Mouse (Mus musculus) olfactory bulb, adult 2 months (tissue): Measurements from ENCODE around the gene Paxx. TPM values are rescaled to one million over a fixed set of nuclear protein-coding genes. Genes with fewer than 3 reads are reported as not detected.
"Not testable (repeated sequence)": the region's sequence is repeated elsewhere in the genome, so short reads cannot be mapped to it uniquely, and the experiment has no call there.

Experiments used
- H3K27ac ChIP-seq: fragments of 200-500 bp; 2 replicates; pipeline ENCODE4 v1.5.1; 2012; ENCODE audit warnings: low read depth, low read length; ENCODE audit not compliant: insufficient read depth
- H3K4me1 ChIP-seq: fragments of 200-500 bp; 2 replicates; pipeline ENCODE4 v1.6.1; 2012; ENCODE audit warnings: low read length; ENCODE audit not compliant: control insufficient read depth, insufficient read depth
- H3K4me3 ChIP-seq: fragments of 200-500 bp; 2 replicates; pipeline ENCODE4 v1.5.1; 2012; ENCODE audit warnings: mild to moderate bottlenecking, low read depth, low read length, moderate library complexity; ENCODE audit not compliant: insufficient read depth
- CTCF ChIP-seq: fragments of 200-500 bp; IDR thresholded peaks from 2 replicates; pipeline ENCODE4 v1.5.1; 2012; ENCODE audit warnings: low read depth, mild to moderate bottlenecking, low read length, moderate library complexity; ENCODE audit not compliant: insufficient read depth
- POLR2A ChIP-seq: fragments of 200-500 bp; IDR thresholded peaks from 2 replicates; pipeline ENCODE4 v1.6.1; 2012; ENCODE audit warnings: mild to moderate bottlenecking, low read depth, low read length, moderate library complexity; ENCODE audit not compliant: insufficient read depth
- WGBS: fragments of 180-500 bp; shearing (Covaris S2); methylation state at CpG from one replicate; pipeline ENCODE4 v1.1.7; 2018; 5-methylcytosine and 5-hydroxymethylcytosine counted together
- polyA plus RNA-seq: library from polyadenylated mRNA; stranded (reverse); fragments of >200 nt; gene quantifications from 2 replicates; pipeline ENCODE4 v1.2.4, GENCODE M21; 2012; ENCODE audit warnings: low replicate concordance; ENCODE audit not compliant: missing spikeins, insufficient read depth, insufficient read length

Paxx gene
- polyA plus RNA-seq, 1 experiment: not detected

DNA sequence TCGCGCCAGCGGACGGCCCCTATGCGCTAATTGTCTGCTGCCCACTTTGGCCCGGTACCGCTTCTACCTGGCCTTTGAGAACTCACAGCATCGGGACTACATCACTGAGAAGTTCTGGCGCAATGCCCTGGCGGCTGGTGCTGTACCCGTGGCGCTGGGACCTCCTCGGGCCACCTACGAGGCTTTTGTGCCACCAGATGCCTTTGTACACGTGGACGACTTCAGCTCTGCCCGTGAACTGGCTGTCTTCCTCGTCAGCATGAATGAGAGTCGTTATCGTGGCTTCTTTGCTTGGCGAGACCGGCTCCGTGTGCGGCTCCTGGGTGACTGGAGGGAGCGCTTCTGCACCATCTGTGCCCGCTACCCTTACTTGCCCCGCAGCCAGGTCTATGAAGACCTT, 35.4 kb downstream of the Paxx start:
- no peak overlapping the region for H3K27ac ChIP-seq
- TF ChIP-seq POLR2A (no peak), CTCF (no peak)
- H3K4me1 ChIP-seq: peaks cover 20% of the 10 kb centered on the region
- 57% methylated on average over 27 of the region's 27 CpGs for WGBS
- H3K4me3 ChIP-seq: no peak overlapping the region

DNA sequence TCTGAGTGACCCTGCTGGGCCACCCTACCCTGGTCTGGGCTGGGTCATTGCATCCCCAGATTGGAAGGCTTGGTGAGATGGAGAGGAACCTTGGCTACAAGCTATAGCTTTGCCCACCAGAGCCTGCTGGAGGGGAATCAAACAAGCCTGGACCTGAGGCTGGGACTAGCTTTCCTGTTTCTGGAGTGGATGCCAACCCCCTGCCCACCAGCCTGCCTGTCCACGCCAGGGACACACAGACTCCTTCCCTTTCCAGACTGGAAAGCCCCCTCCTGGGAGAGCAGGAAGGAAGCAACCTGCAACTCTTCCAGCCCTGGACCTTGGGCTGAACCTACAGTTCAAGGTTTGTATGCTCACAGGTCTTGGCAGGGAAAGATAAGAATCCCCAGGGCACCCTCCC, 37.3 kb downstream of the Paxx start:
- Histone ChIP-seq H3K4me3 (no peak overlapping the region), H3K4me1 (peaks cover 5% of the 10 kb centered on the region), H3K27ac (no peak overlapping the region)
- WGBS: 83% methylated on average over 1 of the region's 1 CpGs
- TF ChIP-seq POLR2A: no peak
- no peak for TF ChIP-seq CTCF

DNA sequence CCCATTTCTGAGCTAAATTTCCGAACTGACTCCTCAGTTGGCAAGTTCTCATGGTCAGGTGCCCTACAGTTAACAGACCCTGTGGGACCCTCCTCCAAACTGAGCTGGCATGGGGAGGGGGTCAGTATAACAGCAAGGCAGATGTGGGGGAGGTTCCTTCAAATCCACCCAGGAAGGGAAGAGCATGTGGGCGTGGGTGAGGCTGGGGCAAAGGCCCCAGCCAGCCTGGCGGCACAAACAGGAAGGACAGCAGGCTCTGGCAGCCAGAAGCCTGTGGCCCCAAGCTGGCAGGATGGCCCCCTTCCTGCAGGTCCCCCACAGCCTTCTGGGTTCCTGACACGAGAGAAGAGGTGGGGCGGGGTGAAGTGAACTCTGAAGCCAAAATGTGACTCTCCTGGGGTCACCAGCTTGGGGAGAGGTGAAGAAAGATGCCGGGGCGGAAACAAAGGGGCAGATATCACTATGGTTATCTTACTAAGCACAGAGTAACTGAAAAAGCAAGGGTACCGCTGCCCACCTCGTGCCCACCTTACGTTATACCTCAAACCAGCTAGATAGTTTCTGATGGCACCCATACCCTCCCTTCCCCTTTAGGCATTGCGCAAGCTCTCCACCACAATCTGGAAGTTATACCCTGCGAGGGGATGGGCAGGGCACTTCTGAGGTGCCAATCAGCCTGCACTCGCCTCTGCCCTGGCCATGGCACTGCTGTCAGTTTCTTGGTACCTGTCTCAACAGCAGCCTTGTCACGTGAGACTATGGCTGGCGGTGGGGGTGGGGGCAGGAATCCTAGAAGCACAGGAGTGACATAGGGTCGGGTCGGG, 38.1 kb downstream of the Paxx start, which contains the start of gene Fut7:
Fut7 (plus strand) TSS at position 681 of the 824 bp plus-strand sequence.
- Histone ChIP-seq H3K4me3 (no peak within 1 kb of the TSS), H3K4me1 (peaks cover 5% of the 10 kb centered on the region), H3K27ac (no peak within 1 kb of the TSS)
- TF ChIP-seq POLR2A (no peak), CTCF (no peak)
- WGBS: 77% methylated on average over 17 of the region's 17 CpGs

DNA sequence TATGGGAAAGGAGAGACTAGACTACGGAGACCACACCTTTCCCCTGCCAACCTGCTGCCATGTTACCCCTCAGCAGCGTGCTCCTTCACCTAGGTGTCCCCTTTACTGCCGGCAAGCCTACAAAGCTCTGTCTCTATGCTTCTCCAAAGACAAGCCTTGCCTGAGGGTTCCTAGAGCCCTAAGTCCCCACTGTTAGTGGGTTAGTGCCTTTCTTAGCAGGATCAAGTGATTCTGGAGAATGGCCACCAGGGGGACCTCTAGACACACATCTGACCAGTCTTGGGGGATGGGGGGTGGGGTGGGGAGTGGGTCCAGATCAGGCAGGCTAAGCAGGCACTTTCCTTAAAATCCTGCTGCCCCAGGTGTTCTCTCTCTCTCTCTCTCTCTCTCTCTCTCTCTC, 39.0 kb downstream of the Paxx start:
- TF ChIP-seq POLR2A: no peak
- no peak for TF ChIP-seq CTCF
- 22% methylated on average over 3 of the region's 3 CpGs for WGBS
- H3K4me3 ChIP-seq: no peak overlapping the region
- peaks cover 5% of the 10 kb centered on the region for H3K4me1 ChIP-seq
- H3K27ac ChIP-seq: no peak overlapping the region

DNA sequence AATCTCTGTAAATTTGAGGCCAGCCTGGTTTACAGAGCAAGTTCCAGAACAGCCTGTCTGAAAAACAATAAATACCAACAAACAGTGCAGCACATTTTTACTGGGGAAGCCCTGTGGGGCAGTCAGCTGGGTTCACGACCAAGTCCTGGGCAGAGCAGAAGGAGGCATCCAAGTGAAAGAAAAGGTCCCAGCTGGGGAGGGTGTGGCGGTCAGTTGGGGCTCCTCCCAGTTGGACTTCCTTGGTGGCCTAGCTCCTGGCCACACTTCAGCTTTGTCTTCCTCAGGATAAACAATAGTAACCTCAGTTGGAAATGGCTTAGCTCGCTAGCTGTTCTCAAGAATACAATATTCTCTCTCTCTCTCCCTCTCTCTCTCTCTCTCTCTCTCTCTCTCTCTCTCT, 43.5 kb downstream of the Paxx start:
- no peak for TF ChIP-seq CTCF
- no peak for TF ChIP-seq POLR2A
- whole genome bisulfite sequencing: 45% methylated on average over 3 of the region's 3 CpGs

DNA sequence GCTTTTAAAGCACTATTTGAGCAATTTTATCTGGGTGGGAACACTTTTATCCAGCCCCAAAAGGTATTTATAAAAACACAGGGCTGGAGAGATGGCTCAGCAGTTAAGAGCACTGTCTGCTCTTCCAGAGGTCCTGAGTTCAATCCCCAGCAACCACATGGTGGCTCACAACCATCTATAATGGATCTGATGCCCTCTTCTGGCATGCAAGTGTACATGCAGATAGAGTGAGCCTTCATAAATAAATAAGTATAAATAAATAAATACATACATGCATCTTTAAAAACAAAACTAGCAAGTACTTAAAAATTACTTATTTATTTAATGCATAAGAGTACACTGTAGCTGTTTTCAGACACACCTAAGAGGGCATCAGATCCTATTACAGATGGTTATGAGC, 47.5 kb downstream of the Paxx start:
- not testable (repeated sequence) for H3K27ac ChIP-seq, H3K4me3 ChIP-seq, H3K4me1 ChIP-seq

More for the DNA sequence above, 43.5 kb downstream of the Paxx start:
- Histone ChIP-seq H3K27ac (no peak overlapping the region), H3K4me3 (no peak overlapping the region), H3K4me1 (peaks cover 5% of the 10 kb centered on the region)

DNA sequence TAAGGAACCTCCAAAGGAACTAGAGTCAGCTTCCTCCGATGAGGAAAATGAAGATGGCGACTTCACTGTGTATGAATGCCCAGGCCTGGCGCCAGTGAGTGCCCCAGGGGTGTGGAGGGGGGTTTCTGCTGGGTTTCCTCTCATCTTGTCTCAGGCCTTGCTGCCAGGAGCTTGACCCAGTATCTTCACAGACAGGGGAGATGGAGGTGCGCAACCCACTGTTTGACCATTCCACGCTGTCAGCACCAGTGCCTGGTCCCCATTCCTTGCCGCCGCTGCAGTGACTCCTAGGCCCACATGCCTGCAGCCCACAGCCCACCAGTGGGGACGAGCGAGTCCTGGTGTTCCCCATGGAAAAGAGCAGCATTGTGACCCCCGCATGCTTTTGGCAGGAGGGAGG, 52.0 kb downstream of the Paxx start:
- Histone ChIP-seq H3K4me1 (peaks cover 11% of the 10 kb centered on the region), H3K4me3 (no peak overlapping the region), H3K27ac (no peak overlapping the region)
- 88% methylated on average over 10 of the region's 10 CpGs for WGBS
- TF ChIP-seq CTCF (no peak), POLR2A (no peak)

Other genes with a start within 250 kb of the Paxx start
- gene Nelfb, start 249.6 kb downstream of the Paxx start, polyA plus RNA-seq: not detected in 2 replicates
- not detected in 2 replicates for gene Stpg3, start 246.5 kb downstream of the Paxx start, polyA plus RNA-seq
- not detected in 2 replicates for gene Fam166a, start 242.3 kb downstream of the Paxx start, polyA plus RNA-seq
- 193 TPM in 1 of 2 replicates, not detected in the other for gene Tubb4b, start 236.4 kb downstream of the Paxx start, polyA plus RNA-seq
- not detected in 2 replicates for gene Slc34a3, start 226.7 kb downstream of the Paxx start, polyA plus RNA-seq
- not detected in 2 replicates for gene Rnf224, start 224.3 kb downstream of the Paxx start, polyA plus RNA-seq
- gene Rnf208, start 218.8 kb downstream of the Paxx start, polyA plus RNA-seq: not detected in 2 replicates
- gene Cysrt1, start 218.6 kb downstream of the Paxx start, polyA plus RNA-seq: not detected in 2 replicates
- not detected in 2 replicates for gene AL732309.1, start 214.2 kb downstream of the Paxx start, polyA plus RNA-seq
- not detected in 2 replicates for gene Tmem203, start 205.7 kb downstream of the Paxx start, polyA plus RNA-seq
- gene Tprn, start 198.5 kb downstream of the Paxx start, polyA plus RNA-seq: not detected in 2 replicates
- gene Ssna1, start 188.7 kb downstream of the Paxx start, polyA plus RNA-seq: not detected in 2 replicates
- not detected in 2 replicates for gene Anapc2, start 188.6 kb downstream of the Paxx start, polyA plus RNA-seq
- gene Tmem210, start 172.9 kb downstream of the Paxx start, polyA plus RNA-seq: not detected in 2 replicates
- not detected in 2 replicates for gene Lrrc26, start 171.2 kb downstream of the Paxx start, polyA plus RNA-seq
- 199 and 286 TPM in 2 replicates for gene Grin1, start 141.9 kb downstream of the Paxx start, polyA plus RNA-seq
- not detected in 2 replicates for gene Man1b1, start 128.8 kb downstream of the Paxx start, polyA plus RNA-seq
- not detected in 2 replicates for gene Dpp7, start 104.7 kb downstream of the Paxx start, polyA plus RNA-seq
- not detected in 2 replicates for gene Uap1l1, start 95.4 kb downstream of the Paxx start, polyA plus RNA-seq
- not detected in 2 replicates for gene Sapcd2, start 88.8 kb downstream of the Paxx start, polyA plus RNA-seq
- gene Entpd2, start 65.2 kb downstream of the Paxx start, polyA plus RNA-seq: not detected in 2 replicates
- not detected in 2 replicates for gene Npdc1, start 61.7 kb downstream of the Paxx start, polyA plus RNA-seq
- not detected in 2 replicates for gene Fut7, start 37.8 kb downstream of the Paxx start, polyA plus RNA-seq
- gene Abca2, start 32.4 kb downstream of the Paxx start, polyA plus RNA-seq: not detected in 2 replicates
- not detected in 2 replicates for gene Clic3, start 4.3 kb downstream of the Paxx start, polyA plus RNA-seq
- 758 and 1,988 TPM in 2 replicates for gene Ptgds, start 9.0 kb upstream of the Paxx start, polyA plus RNA-seq
- gene Lcn12, start 32.8 kb upstream of the Paxx start, polyA plus RNA-seq: not detected in 2 replicates
- gene Fbxw5, start 39.7 kb upstream of the Paxx start, polyA plus RNA-seq: 706 TPM in 1 of 2 replicates, not detected in the other
- gene C8g, start 40.6 kb upstream of the Paxx start, polyA plus RNA-seq: not detected in 2 replicates
- not detected in 2 replicates for gene Traf2, start 85.8 kb upstream of the Paxx start, polyA plus RNA-seq
- gene Edf1, start 96.8 kb upstream of the Paxx start, polyA plus RNA-seq: not detected in 2 replicates
- not detected in 2 replicates for gene Mamdc4, start 113.8 kb upstream of the Paxx start, polyA plus RNA-seq
- not detected in 2 replicates for gene Phpt1, start 114.1 kb upstream of the Paxx start, polyA plus RNA-seq
- gene Ajm1, start 120.7 kb upstream of the Paxx start, polyA plus RNA-seq: not detected in 2 replicates
- gene Rabl6, start 147.4 kb upstream of the Paxx start, polyA plus RNA-seq: not detected in 2 replicates
- gene Ccdc183, start 156.6 kb upstream of the Paxx start, polyA plus RNA-seq: not detected in 2 replicates
- not detected in 2 replicates for gene Tmem141, start 160.9 kb upstream of the Paxx start, polyA plus RNA-seq
- gene Fcna, start 166.9 kb upstream of the Paxx start, polyA plus RNA-seq: not detected in 2 replicates
- gene Lcn8, start 192.0 kb upstream of the Paxx start, polyA plus RNA-seq: not detected in 2 replicates
- not detected in 2 replicates for gene Lcn5, start 196.9 kb upstream of the Paxx start, polyA plus RNA-seq
- not detected in 2 replicates for gene Lcn6, start 215.7 kb upstream of the Paxx start, polyA plus RNA-seq
- gene Lcn10, start 221.6 kb upstream of the Paxx start, polyA plus RNA-seq: not detected in 2 replicates
- not detected in 2 replicates for gene Obp2a, start 238.9 kb upstream of the Paxx start, polyA plus RNA-seq
- gene Bmyc, start 245.6 kb upstream of the Paxx start, polyA plus RNA-seq: not detected in 2 replicates